25 mouse cellular contexts compared by ENCODE assay signal in genomic region chr2:74488443-74488842, GRCm38 (mm10).
DNase-seq lines count a peak whose midpoint lies in the region; ATAC-seq lines count a peak whose summit lies in the region.
"Had no signal": no experiment of that assay in that cellular context is flagged by ENCODE, and none has a peak within 500 bp of the region (broad histone marks: within the 10 kb centered on the region; RNA-seq: fewer than 3 reads in every experiment).

No protein-coding gene starts in this region.

- H3K4me2 ChIP-seq in forebrain, embryonic 13.5 days, result no peak overlapping the region
- no peak overlapping the region for H3K4me2 ChIP-seq in forebrain, embryonic 11.5 days (ENCODE audit: low read depth, low read length, severe bottlenecking)
- no peak overlapping the region for H3K4me2 ChIP-seq in neural tube, embryonic 11.5 days (ENCODE audit: low read depth)
- H3K4me2 ChIP-seq in forebrain, embryonic 16.5 days (ENCODE audit: low read length), result no peak overlapping the region
- H3K4me2 ChIP-seq: embryonic facial prominence, embryonic 12.5 days; heart, embryonic 11.5 days; hindbrain, embryonic 12.5 days; limb, embryonic 15.5 days; lung, embryonic 14.5 days had no signal

- peak; percentile 68; the same call in 1 of the 2 replicates for ATAC-seq in forebrain, embryonic 13.5 days
- ATAC-seq in forebrain, embryonic 11.5 days (replicated peaks; ENCODE audit: low FRiP score), result no peak
- peak; percentile 53; the same call in 1 of the 2 replicates for ATAC-seq in neural tube, embryonic 11.5 days (ENCODE audit: insufficient read depth, low FRiP score, low TSS enrichment)
- ATAC-seq in forebrain, embryonic 16.5 days, result peak; percentile 43; the same call in 1 of the 2 replicates
- ATAC-seq: CD4-positive, CD25-positive, alpha-beta regulatory T cell, adult 4 months; inflammation-experienced regulatory T-cells, adult 6 months had no signal

- H3K4me3 ChIP-seq in forebrain, embryonic 13.5 days, result no peak overlapping the region
- H3K4me3 ChIP-seq in forebrain, embryonic 11.5 days (ENCODE audit: low read depth, low read length), result no peak overlapping the region
- H3K4me3 ChIP-seq in neural tube, embryonic 11.5 days (ENCODE audit: low read depth, low read length), result no peak overlapping the region
- H3K4me3 ChIP-seq in forebrain, embryonic 16.5 days (replicated peaks; ENCODE audit: low read length), result no peak overlapping the region
- H3K4me3 ChIP-seq: embryonic facial prominence, embryonic 12.5 days; hindbrain, embryonic 12.5 days; limb, embryonic 15.5 days; megakaryocyte, embryonic 14.5 days had no signal

- no peak for DNase-seq in forebrain, embryonic 11.5 days (ENCODE audit: low spot score)
- no peak for DNase-seq in neural tube, embryonic 11.5 days (ENCODE audit: low spot score)
- DNase-seq in neural tube, embryonic 10.5 days (ENCODE audit: extremely low spot score, low spot score), result no peak
- DNase-seq in spleen, adult 18-20 months, result no peak
- no peak for DNase-seq in lung, postnatal 14 days
- DNase-seq: adrenal gland, postnatal 25 days; cerebellum, adult 11 months; cerebellum, postnatal 10 days; gastrocnemius, postnatal 10 days; kidney, adult 18-20 months; kidney, postnatal 4 days; layer of hippocampus, adult 9-11 months; left cerebral cortex, postnatal 4 days; lung, embryonic 14.5 days; lung, postnatal 36 days had no signal

- 31% methylated on average over 7 of the region's 7 CpGs for WGBS in forebrain, embryonic 13.5 days
- WGBS in forebrain, embryonic 11.5 days, result 52% methylated on average over 7 of the region's 7 CpGs
- WGBS in neural tube, embryonic 11.5 days, result 64% methylated on average over 7 of the region's 7 CpGs
- WGBS in forebrain, embryonic 16.5 days, result 23% methylated on average over 7 of the region's 7 CpGs

- H3K9me3 ChIP-seq in forebrain, embryonic 13.5 days (replicated peaks), result no peaks in the 10 kb centered on the region; the same call in 1 of the 2 replicates
- H3K9me3 ChIP-seq in forebrain, embryonic 11.5 days (ENCODE audit: control insufficient read depth, low read length), result no peaks in the 10 kb centered on the region
- no peaks in the 10 kb centered on the region for H3K9me3 ChIP-seq in neural tube, embryonic 11.5 days (ENCODE audit: control insufficient read depth, low read length)
- no peaks in the 10 kb centered on the region for H3K9me3 ChIP-seq in forebrain, embryonic 16.5 days (ENCODE audit: control insufficient read depth, low read length)
- H3K9me3 ChIP-seq: embryonic facial prominence, embryonic 12.5 days; hindbrain, embryonic 12.5 days; limb, embryonic 15.5 days; megakaryocyte, embryonic 14.5 days had no signal

- peaks cover 7% of the 10 kb centered on the region for H3K4me1 ChIP-seq in forebrain, embryonic 13.5 days
- H3K4me1 ChIP-seq in forebrain, embryonic 11.5 days (replicated peaks; ENCODE audit: control insufficient read depth, insufficient read depth, low read length), result peaks cover 4% of the 10 kb centered on the region; the same call in 1 of the 2 replicates
- no peaks in the 10 kb centered on the region for H3K4me1 ChIP-seq in neural tube, embryonic 11.5 days (ENCODE audit: control insufficient read depth, insufficient read depth, low read length)
- peaks cover 3% of the 10 kb centered on the region; the same call in 1 of the 2 replicates for H3K4me1 ChIP-seq in forebrain, embryonic 16.5 days (replicated peaks; ENCODE audit: control insufficient read depth, insufficient read depth, low read length)
- H3K4me1 ChIP-seq: megakaryocyte, embryonic 14.5 days had no signal

- no peaks in the 10 kb centered on the region for H3K36me3 ChIP-seq in forebrain, embryonic 13.5 days (ENCODE audit: poor library complexity, severe bottlenecking)
- H3K36me3 ChIP-seq in forebrain, embryonic 11.5 days (ENCODE audit: control insufficient read depth, insufficient read depth, low read length), result no peaks in the 10 kb centered on the region
- H3K36me3 ChIP-seq in neural tube, embryonic 11.5 days (ENCODE audit: control insufficient read depth, insufficient read depth, low read length), result no peaks in the 10 kb centered on the region
- H3K36me3 ChIP-seq in forebrain, embryonic 16.5 days (ENCODE audit: control insufficient read depth, insufficient read depth), result no peaks in the 10 kb centered on the region
- H3K36me3 ChIP-seq: embryonic facial prominence, embryonic 12.5 days; hindbrain, embryonic 12.5 days; limb, embryonic 15.5 days had no signal

- no peak overlapping the region for H3K27ac ChIP-seq in forebrain, embryonic 13.5 days
- H3K27ac ChIP-seq in forebrain, embryonic 11.5 days (ENCODE audit: low read depth, low read length), result no peak overlapping the region
- no peak overlapping the region for H3K27ac ChIP-seq in neural tube, embryonic 11.5 days (ENCODE audit: low read depth, low read length)
- H3K27ac ChIP-seq in forebrain, embryonic 16.5 days (ENCODE audit: low read length), result no peak overlapping the region
- H3K27ac ChIP-seq: embryonic facial prominence, embryonic 12.5 days; hindbrain, embryonic 12.5 days; limb, embryonic 15.5 days; liver, embryonic 14.5 days had no signal

- H3K27me3 ChIP-seq in forebrain, embryonic 13.5 days, result no peaks in the 10 kb centered on the region
- no peaks in the 10 kb centered on the region for H3K27me3 ChIP-seq in forebrain, embryonic 11.5 days (ENCODE audit: control insufficient read depth, insufficient read depth, low read length)
- H3K27me3 ChIP-seq in neural tube, embryonic 11.5 days (ENCODE audit: control insufficient read depth, insufficient read depth, low read length), result no peaks in the 10 kb centered on the region
- no peaks in the 10 kb centered on the region for H3K27me3 ChIP-seq in forebrain, embryonic 16.5 days (replicated peaks; ENCODE audit: control insufficient read depth, insufficient read depth, low read length)
- H3K27me3 ChIP-seq: embryonic facial prominence, embryonic 12.5 days; hindbrain, embryonic 12.5 days; megakaryocyte, embryonic 14.5 days had no signal

- H3K9ac ChIP-seq in forebrain, embryonic 13.5 days, result no peak overlapping the region
- H3K9ac ChIP-seq in forebrain, embryonic 11.5 days (ENCODE audit: low read length), result no peak overlapping the region
- no peak overlapping the region for H3K9ac ChIP-seq in neural tube, embryonic 11.5 days (ENCODE audit: low read length)
- no peak overlapping the region for H3K9ac ChIP-seq in forebrain, embryonic 16.5 days (replicated peaks; ENCODE audit: low read depth, low read length)
- H3K9ac ChIP-seq: embryonic facial prominence, embryonic 12.5 days; hindbrain, embryonic 12.5 days; limb, embryonic 15.5 days; liver, embryonic 14.5 days; lung, embryonic 14.5 days had no signal
